Mouse (Mus musculus) G1E (cell line): Measurements from ENCODE around the gene Rbbp8nl. TPM values are rescaled to one million over a fixed set of nuclear protein-coding genes. Genes with fewer than 3 reads are reported as not detected.

Experiments used
- ATAC-seq: 2 replicates; pipeline ENCODE4 v1.8.0; 2016; ENCODE audit warnings: mild to moderate bottlenecking; ENCODE audit not compliant: insufficient number of reproducible peaks, poor library complexity, low FRiP score, severe bottlenecking; ENCODE audit errors: extremely low read depth
- DNase-seq: peaks from one replicate; pipeline ENCODE4 v3.0.0; 2012; ENCODE audit warnings: low spot score
- H3K27me3 ChIP-seq: 2 replicates; pipeline ENCODE4 v1.6.1; 2012; ENCODE audit warnings: mild to moderate bottlenecking, low read length, inconsistent platforms; ENCODE audit not compliant: insufficient read depth
- H3K36me3 ChIP-seq: replicated peaks from 2 replicates; pipeline ENCODE3; 2012; ENCODE audit warnings: mild to moderate bottlenecking, inconsistent platforms
- H3K4me1 ChIP-seq: 2 replicates; pipeline ENCODE4 v1.6.1; 2012; ENCODE audit warnings: low read depth, low read length, inconsistent platforms, mixed read lengths; ENCODE audit not compliant: insufficient read depth
- H3K4me3 ChIP-seq: 2 replicates; pipeline ENCODE4 v1.5.1; 2012; ENCODE audit warnings: low read depth, mild to moderate bottlenecking, inconsistent platforms, low read length, moderate library complexity, mixed read lengths
- H3K9me3 ChIP-seq: replicated peaks from 2 replicates; pipeline ENCODE4 v1.6.1; 2012; ENCODE audit warnings: inconsistent platforms
- CTCF ChIP-seq: IDR thresholded peaks from 2 replicates; pipeline ENCODE4 v1.5.1; 2012; ENCODE audit warnings: low read depth, low read length, inconsistent platforms, mixed read lengths
- GATA1 ChIP-seq: IDR thresholded peaks from 2 replicates; pipeline ENCODE4 v1.6.1; 2012; ENCODE audit warnings: borderline replicate concordance, low read length, inconsistent platforms, mixed read lengths
- GATA2 ChIP-seq: IDR thresholded peaks from 2 replicates; pipeline ENCODE4 v1.6.1; 2012; ENCODE audit warnings: low read depth, low read length, inconsistent platforms, borderline replicate concordance
- POLR2AphosphoS5 ChIP-seq: IDR thresholded peaks from 2 replicates; pipeline ENCODE4 v1.6.1; 2012; ENCODE audit warnings: low read depth, low read length, inconsistent platforms; ENCODE audit not compliant: insufficient replicate concordance
- TAL1 ChIP-seq: conservative IDR thresholded peaks from 2 replicates; pipeline ENCODE4 v1.6.1; 2012; ENCODE audit warnings: low read depth, low read length, inconsistent platforms, mixed read lengths
- polyA plus RNA-seq: library from polyadenylated mRNA; stranded (reverse); fragments of >175 nt; gene quantifications from 2 replicates; pipeline ENCODE4 v1.2.3, GENCODE M21; 2012
- total RNA-seq, 2 experiments: library from RNA; stranded (forward) in 1 of 2; stranded (reverse) in 1 of 2; fragments of 200-1000 nt in 1 of 2; fragments of >200 nt in 1 of 2; fragmentation: Nextera tagmentation in 1 of 2; gene quantifications; 2 replicates each; pipeline ENCODE4 v1.2.3; 2014 to 2017

Rbbp8nl gene
- total and polyA plus RNA-seq, 3 experiments = 0.11 TPM; not detected in 2

DNA sequence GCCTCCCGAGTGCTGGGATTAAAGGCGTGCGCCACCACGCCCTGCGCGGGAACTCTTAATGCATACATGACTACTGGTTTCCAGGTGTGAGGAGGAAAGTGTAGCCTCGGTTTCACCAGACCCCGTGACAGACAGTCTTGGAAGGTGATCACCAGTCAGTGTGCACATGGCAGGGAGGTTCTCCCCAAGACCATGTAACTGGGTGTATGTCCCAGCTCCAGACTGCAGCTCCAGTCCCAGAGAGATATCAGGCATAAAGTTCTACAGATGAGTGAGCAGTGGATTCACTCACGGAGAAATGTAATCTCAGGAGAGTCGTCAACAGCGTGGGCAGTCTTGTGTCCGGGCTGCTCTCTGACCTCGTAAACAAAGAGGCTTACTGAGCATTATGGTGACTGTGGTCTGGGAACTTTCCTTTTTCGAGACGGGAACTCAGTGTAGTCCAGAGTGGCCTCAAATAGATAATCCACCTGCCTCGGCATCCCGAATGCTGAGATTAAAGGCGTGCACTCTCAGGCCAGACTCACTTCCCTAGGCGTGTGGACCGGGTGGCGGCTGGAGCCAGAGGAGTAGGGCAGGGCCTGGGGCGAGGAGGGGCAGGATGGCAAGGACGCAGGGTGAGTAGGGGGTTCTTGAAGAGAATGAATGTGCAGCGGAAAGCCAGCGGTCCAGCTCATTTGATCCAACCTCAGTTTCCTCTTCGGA, 33.2 kb downstream of the Rbbp8nl start:
- Histone ChIP-seq H3K4me3 (peak overlapping the region; percentile 97), H3K4me1 (peaks cover 58% of the 10 kb centered on the region), H3K9me3 (no peaks in the 10 kb centered on the region), H3K36me3 (peaks cover 51% of the 10 kb centered on the region), H3K27me3 (no peaks in the 10 kb centered on the region)
- ATAC-seq (no peak), DNase-seq (peak; percentile 53)
- TF ChIP-seq CTCF (no peak), POLR2AphosphoS5 (no peak), GATA1 (no peak), TAL1 (no peak), GATA2 (no peak)

DNA sequence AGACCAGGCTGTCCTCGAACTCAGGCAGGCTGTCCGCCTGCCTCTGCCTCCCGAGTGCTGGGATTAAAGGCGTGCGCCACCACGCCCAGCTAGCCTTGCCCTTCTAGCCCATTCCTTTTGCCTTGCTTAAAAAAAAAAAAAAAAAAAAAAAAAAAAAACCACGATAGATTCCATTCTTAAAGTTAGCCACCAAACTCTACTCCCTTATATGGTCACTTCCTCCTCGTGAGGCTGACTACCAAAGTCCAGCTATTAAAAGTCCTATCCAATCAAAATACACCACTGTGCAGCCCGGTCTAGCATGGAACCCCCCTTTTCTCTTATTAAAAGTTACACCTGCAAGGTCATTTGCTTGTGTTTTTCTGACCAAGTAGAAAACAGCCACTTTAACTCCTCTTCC, 34.0 kb downstream of the Rbbp8nl start:
- TF ChIP-seq GATA1 (no peak), TAL1 (no peak), GATA2 (no peak), CTCF (no peak), POLR2AphosphoS5 (no peak)
- Histone ChIP-seq H3K27me3 (no peaks in the 10 kb centered on the region), H3K4me1 (peaks cover 57% of the 10 kb centered on the region), H3K9me3 (no peaks in the 10 kb centered on the region), H3K36me3 (peaks cover 44% of the 10 kb centered on the region), H3K4me3 (peak overlapping the region; percentile 97; the same call in 1 of the 2 replicates)
- DNase-seq = no peak
- ATAC-seq = peak; percentile 15

DNA sequence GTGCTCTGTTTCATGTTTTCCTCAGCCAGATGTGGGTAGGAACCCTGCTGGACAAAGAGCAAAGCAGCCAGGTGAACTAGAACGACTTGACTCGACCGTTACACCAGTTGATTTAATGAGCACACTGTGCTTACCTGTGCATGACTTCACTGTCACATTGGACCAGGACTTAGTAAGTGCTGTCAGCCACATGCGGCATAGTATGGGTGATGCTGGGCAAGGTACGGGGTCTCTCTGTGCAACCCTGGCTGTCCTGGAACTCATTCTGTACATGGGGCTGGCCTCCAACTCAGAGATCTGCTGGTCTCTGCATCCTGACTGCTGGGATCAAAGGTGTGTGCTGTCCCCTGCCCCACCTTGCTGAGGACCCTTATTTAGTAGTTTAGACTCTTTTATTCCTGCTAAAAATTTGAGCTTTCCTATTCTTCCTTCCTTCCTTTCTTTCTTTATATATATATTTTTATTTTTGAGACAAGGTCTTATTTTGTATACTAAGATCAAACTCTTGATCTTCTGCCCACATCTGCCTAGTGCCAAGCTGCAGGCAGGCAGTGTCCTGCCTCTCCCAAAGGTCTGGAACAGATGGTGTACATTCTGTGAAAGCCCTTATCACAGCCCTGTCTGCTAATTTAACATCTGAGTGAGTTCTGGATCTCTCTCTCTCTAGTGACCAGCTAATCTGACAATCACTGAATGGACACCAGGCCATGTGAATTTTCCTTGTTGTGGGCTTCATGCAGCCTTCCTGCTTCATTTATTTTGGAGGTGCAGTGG, 35.1 kb downstream of the Rbbp8nl start:
- no peaks in the 10 kb centered on the region for H3K9me3 ChIP-seq
- no peaks in the 10 kb centered on the region for H3K27me3 ChIP-seq
- no peak for ATAC-seq
- DNase-seq = no peak
- TF ChIP-seq GATA2 (no peak), POLR2AphosphoS5 (no peak), GATA1 (no peak), CTCF (no peak), TAL1 (no peak)
- H3K36me3 ChIP-seq = peaks cover 33% of the 10 kb centered on the region
- H3K4me3 ChIP-seq = no peak overlapping the region
- peaks cover 52% of the 10 kb centered on the region for H3K4me1 ChIP-seq

DNA sequence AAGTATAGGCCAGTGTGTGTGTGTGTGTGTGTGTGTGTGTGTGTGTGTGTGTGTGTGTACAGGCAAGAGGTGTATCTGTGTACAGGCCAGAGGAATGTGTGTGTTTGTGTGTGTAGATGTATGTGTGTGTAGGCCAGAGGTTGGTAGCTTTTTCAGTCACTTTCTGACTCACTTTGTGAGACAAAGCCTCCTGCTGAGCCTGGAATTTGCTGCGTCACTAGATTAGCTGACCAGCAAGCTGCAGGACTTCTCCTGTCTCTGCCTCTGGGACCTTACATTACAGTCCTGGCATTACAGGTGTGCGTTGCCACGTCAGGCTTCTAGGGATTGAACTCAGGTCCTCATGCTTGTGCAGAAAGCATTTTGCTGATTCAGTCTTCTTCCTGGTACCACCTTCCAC, 37.8 kb downstream of the Rbbp8nl start:
- H3K4me1 ChIP-seq = peaks cover 52% of the 10 kb centered on the region
- ATAC-seq (no peak), DNase-seq (no peak)
- H3K4me3 ChIP-seq = no peak overlapping the region
- TF ChIP-seq CTCF = no peak
- no peak for TF ChIP-seq GATA1
- TF ChIP-seq POLR2AphosphoS5 = no peak
- no peak for TF ChIP-seq GATA2
- TF ChIP-seq TAL1 = no peak
- H3K9me3 ChIP-seq = no peaks in the 10 kb centered on the region
- H3K27me3 ChIP-seq = no peaks in the 10 kb centered on the region
- H3K36me3 ChIP-seq = peaks cover 11% of the 10 kb centered on the region

DNA sequence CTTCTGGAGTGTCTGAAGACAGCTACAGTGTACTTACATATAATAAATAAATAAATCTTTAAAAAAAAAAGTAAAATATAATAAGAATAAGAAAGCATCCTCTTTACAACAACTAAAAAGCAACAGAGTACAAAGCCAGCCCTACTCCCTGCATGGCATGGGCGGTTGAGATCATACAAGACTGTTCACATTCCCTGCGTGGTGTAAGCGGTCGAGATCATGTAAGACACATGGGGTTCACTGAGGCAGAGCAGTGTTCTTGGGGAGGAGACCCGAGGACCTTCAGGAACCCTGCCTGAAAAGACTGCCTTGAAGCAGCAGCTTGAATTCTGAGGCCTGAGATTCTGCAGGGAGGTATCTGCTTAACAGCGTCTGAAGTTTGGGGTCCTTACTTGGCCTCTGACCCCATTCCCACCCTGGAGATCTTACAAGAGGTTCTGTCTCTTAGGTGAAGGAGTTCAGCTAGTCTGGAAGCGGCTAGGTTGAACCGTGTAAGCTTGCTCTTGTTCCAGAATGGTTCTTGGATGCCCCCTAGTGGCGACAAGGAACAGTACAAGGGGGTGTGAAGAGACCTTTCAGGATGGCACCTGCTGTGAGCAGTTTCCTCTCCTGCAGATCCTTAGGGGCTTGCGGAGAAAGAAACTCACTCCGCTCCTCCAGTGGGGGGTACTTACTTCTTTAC, 38.6 kb downstream of the Rbbp8nl start:
- TF ChIP-seq GATA1 = no peak
- peak; percentile 97 for TF ChIP-seq CTCF
- TF ChIP-seq GATA2 = no peak
- TF ChIP-seq POLR2AphosphoS5 = no peak
- Histone ChIP-seq H3K27me3 (no peaks in the 10 kb centered on the region), H3K36me3 (peaks cover 11% of the 10 kb centered on the region), H3K4me3 (no peak overlapping the region), H3K4me1 (peaks cover 44% of the 10 kb centered on the region), H3K9me3 (peaks cover under 1% of the 10 kb centered on the region; the same call in 1 of the 2 replicates)
- peak; percentile 60 for ATAC-seq
- DNase-seq = peak; percentile 72
